Mouse (Mus musculus): ENCODE data around the gene Hist2h3c2. TPM values are rescaled to one million over a fixed set of nuclear protein-coding genes. Genes with fewer than 3 reads are reported as not detected.
"Not testable (repeated sequence)": the region's sequence is repeated elsewhere in the genome, so short reads cannot be mapped to it uniquely, and the experiment has no call there.

Gene Hist2h3c2
- polyA plus RNA-seq, 1 experiment from 2014 or later = 8.1 TPM

DNA sequence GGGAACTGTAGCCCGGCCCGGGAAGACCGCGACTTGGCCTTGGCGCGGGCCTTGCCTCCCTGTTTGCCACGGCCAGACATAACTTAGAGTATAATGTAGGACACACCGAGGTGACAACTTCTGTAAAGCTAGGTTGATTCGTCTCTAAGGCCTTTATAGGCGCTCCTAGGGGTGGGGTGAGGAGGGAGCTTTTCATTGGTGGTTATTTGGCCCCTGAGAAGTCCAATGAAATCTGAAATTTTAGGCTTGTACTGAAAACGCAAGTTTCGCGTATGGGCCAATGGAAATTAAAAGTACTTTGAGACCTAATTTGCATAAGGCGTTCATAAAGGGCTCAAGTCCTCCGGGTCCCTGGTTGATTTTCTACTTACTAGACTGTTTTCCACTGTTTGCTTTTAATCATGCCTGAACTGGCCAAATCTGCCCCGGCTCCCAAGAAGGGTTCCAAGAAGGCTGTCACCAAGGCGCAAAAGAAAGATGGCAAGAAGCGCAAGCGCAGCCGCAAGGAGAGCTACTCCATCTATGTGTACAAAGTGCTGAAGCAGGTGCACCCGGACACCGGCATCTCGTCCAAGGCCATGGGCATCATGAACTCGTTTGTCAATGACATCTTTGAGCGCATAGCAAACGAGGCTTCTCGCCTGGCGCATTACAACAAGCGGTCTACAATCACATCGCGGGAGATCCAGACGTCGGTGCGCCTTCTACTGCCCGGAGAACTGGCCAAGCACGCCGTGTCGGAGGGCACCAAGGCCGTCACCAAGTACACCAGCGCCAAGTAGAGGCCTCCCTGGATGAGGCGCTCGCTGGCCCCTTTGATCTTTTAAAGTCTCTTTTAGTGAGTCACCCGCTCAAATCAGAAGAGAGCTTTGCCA, 17.9 kb downstream of the Hist2h3c2 start, which contains the start of the genes Hist2h2ac and Hist2h2be:
Gene Hist2h2ac (minus strand): TSS at position 116 of the 875 bp plus-strand sequence.
Gene Hist2h2be (plus strand): TSS at position 355 of the 875 bp plus-strand sequence.
- H3K4me1 ChIP-seq (ENCODE audit: insufficient read depth) = peaks cover 45% of the 10 kb centered on the region
- WGBS (ENCODE audit: insufficient replicate concordance) = 1% methylated on average over 43 of the region's 43 CpGs
- H3K4me2 ChIP-seq (ENCODE audit: low read depth, low read length) = peak within 1 kb of the TSS; percentile 70

DNA sequence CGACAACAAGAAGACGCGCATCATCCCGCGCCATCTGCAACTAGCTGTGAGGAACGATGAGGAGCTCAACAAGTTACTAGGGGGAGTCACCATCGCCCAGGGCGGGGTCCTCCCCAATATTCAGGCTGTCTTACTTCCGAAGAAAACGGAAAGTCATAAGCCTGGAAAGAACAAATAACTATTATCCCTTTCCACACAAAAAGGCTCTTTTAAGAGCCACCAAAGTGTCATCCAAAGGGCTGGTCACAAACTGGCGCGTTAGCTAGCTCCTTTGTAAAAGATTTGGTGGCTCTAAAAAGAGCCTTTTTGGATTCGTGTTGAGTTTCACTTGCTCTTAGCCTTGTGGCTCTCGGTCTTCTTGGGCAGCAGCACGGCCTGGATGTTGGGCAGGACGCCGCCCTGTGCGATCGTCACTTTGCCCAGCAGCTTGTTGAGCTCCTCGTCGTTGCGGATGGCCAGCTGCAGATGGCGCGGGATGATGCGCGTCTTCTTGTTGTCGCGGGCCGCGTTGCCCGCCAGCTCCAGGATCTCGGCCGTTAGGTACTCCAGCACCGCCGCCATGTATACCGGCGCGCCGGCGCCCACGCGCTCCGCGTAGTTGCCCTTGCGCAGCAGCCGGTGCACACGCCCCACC, 18.7 kb downstream of the Hist2h3c2 start:
- H3K36me3 ChIP-seq (replicated peaks; ENCODE audit: insufficient read depth, low read length); H3K27me3 ChIP-seq (ENCODE audit: insufficient read depth, low read length); H3K9me3 ChIP-seq (ENCODE audit: low read length); ATAC-seq: not testable (repeated sequence)
- H3K27ac ChIP-seq (ENCODE audit: low read depth) = peak overlapping the region; percentile 99
- H3K9ac ChIP-seq (replicated peaks) = peak overlapping the region; percentile 93
- WGBS (ENCODE audit: insufficient replicate concordance) = 0% methylated on average over 23 of the region's 47 CpGs
- peak overlapping the region; percentile 70 for H3K4me2 ChIP-seq (ENCODE audit: low read depth, low read length)
- peak overlapping the region; percentile 67 for H3K4me3 ChIP-seq (ENCODE audit: low read depth, low read length)
- peak; percentile 62 for DNase-seq
- H3K4me1 ChIP-seq (ENCODE audit: insufficient read depth) = peaks cover 45% of the 10 kb centered on the region

More for the DNA sequence above, 17.9 kb downstream of the Hist2h3c2 start, which contains the start of the genes Hist2h2ac and Hist2h2be:
- Histone ChIP-seq H3K9ac (replicated peaks) (peak within 1 kb of the TSS; percentile 93), H3K27ac (ENCODE audit: low read depth) (peak within 1 kb of the TSS; percentile 99), H3K9me3 (ENCODE audit: low read length) (no peaks in the 10 kb centered on the region), H3K27me3 (ENCODE audit: insufficient read depth, low read length) (no peaks in the 10 kb centered on the region), H3K36me3 (replicated peaks; ENCODE audit: insufficient read depth, low read length) (no peaks in the 10 kb centered on the region), H3K4me3 (ENCODE audit: low read depth, low read length) (peak within 1 kb of the TSS; percentile 67)
- TF ChIP-seq EP300 (IDR thresholded peaks at IDR 0.05; ENCODE audit: low read depth) (peak; percentile 88), CTCF (IDR thresholded peaks at IDR 0.05; ENCODE audit: low read depth) (0 out of 2 replicates have a peak, but pooled peaks have one; percentile 1)
- DNase-seq = peak; percentile 88
- ATAC-seq = peak; percentile 88

GRCm38 (mm10) chr3:96219661-96220130, 19.2 kb downstream of the Hist2h3c2 start, which contains the start of the genes Bola1 and Hist2h2ab:
Gene Bola1, minus strand, starts transcription at chr3:96219709.
Gene Hist2h2ab, plus strand, starts transcription at chr3:96219865.
- TF ChIP-seq EP300 (IDR thresholded peaks at IDR 0.05; ENCODE audit: low read depth) (peak; percentile 45; the same call in 1 of the 2 replicates), CTCF (IDR thresholded peaks at IDR 0.05; ENCODE audit: low read depth) (no peak)
- Histone ChIP-seq H3K9ac (replicated peaks) (peak within 1 kb of the TSS; percentile 93), H3K27me3 (ENCODE audit: insufficient read depth, low read length) (no peaks in the 10 kb centered on the region), H3K9me3 (ENCODE audit: low read length) (no peaks in the 10 kb centered on the region), H3K4me3 (ENCODE audit: low read depth, low read length) (peak within 1 kb of the TSS; percentile 67), H3K27ac (ENCODE audit: low read depth) (peak within 1 kb of the TSS; percentile 99), H3K36me3 (replicated peaks; ENCODE audit: insufficient read depth, low read length) (no peaks in the 10 kb centered on the region), H3K4me1 (ENCODE audit: insufficient read depth) (peaks cover 40% of the 10 kb centered on the region), H3K4me2 (ENCODE audit: low read depth, low read length) (peak within 1 kb of the TSS; percentile 70)
- DNase-seq = peak; percentile 79
- ATAC-seq = peak; percentile 62
- under 1% methylated on average over 37 of the region's 37 CpGs for WGBS (ENCODE audit: insufficient replicate concordance)

DNA sequence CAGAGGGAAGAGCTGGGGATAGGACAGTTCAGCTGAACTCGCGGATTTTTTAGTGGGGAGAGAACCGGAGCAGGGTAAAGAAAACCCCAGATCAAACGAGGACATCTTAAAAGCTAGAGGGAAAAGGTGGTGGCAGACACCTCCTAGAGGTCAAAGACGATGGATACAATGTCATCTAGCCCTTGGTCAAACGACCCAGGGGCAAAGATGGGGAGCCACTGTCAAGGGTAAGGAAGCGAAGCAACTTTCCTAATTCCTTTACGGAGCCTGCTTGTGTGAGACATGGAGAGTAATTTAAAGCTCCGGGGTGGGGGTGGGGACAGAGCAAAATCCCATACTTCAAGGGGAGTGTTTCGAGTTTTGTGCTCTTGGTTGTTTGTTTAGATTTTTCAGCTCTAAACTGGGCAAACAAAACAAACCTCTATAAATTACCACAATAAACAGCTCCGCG, 19.7 kb downstream of the Hist2h3c2 start:
- Histone ChIP-seq H3K27ac (ENCODE audit: low read depth) (peak overlapping the region; percentile 99), H3K27me3 (ENCODE audit: insufficient read depth, low read length) (no peaks in the 10 kb centered on the region), H3K9me3 (ENCODE audit: low read length) (no peaks in the 10 kb centered on the region), H3K4me2 (ENCODE audit: low read depth, low read length) (peak overlapping the region; percentile 70), H3K4me3 (ENCODE audit: low read depth, low read length) (peak overlapping the region; percentile 67), H3K9ac (replicated peaks) (peak overlapping the region; percentile 93), H3K4me1 (ENCODE audit: insufficient read depth) (peaks cover 41% of the 10 kb centered on the region), H3K36me3 (replicated peaks; ENCODE audit: insufficient read depth, low read length) (no peaks in the 10 kb centered on the region)
- TF ChIP-seq CTCF (IDR thresholded peaks at IDR 0.05; ENCODE audit: low read depth) (peak; percentile 65), EP300 (IDR thresholded peaks at IDR 0.05; ENCODE audit: low read depth) (no peak)
- ATAC-seq (peak; percentile 7), DNase-seq (peak; percentile 52)
- WGBS (ENCODE audit: insufficient replicate concordance) = 0% methylated on average over 12 of the region's 12 CpGs

DNA sequence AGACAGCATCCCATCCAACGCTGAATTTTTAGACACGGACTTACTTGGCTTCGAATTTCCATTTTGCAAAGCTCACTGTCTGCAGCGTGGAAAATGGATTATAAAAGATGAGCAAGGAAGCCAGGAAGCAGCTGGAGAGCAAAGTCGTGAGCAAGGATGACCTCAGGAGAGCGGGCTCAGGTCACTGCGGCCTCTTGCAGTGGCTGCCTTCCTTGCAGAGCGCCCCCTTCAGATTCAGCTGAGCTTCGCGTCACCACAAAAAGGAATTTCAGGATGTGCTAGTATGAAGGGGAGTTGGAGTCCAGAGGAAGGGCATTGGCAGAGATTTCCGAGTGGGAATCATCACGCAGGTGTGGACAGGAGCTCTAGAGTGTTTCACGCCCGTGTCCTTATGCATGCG, 29.7 kb downstream of the Hist2h3c2 start:
- 35% methylated on average over 15 of the region's 15 CpGs for WGBS (ENCODE audit: insufficient replicate concordance)
- Histone ChIP-seq H3K4me3 (ENCODE audit: low read depth, low read length) (no peak overlapping the region), H3K36me3 (replicated peaks; ENCODE audit: insufficient read depth, low read length) (no peaks in the 10 kb centered on the region), H3K27me3 (ENCODE audit: insufficient read depth, low read length) (no peaks in the 10 kb centered on the region), H3K27ac (ENCODE audit: low read depth) (no peak overlapping the region), H3K9me3 (ENCODE audit: low read length) (no peaks in the 10 kb centered on the region), H3K4me2 (ENCODE audit: low read depth, low read length) (no peak overlapping the region), H3K4me1 (ENCODE audit: insufficient read depth) (peaks cover 10% of the 10 kb centered on the region), H3K9ac (replicated peaks) (no peak overlapping the region)
- ATAC-seq = no peak
- TF ChIP-seq CTCF (IDR thresholded peaks at IDR 0.05; ENCODE audit: low read depth) (peak; percentile 57), EP300 (IDR thresholded peaks at IDR 0.05; ENCODE audit: low read depth) (no peak)
- DNase-seq = peak; percentile 34

DNA sequence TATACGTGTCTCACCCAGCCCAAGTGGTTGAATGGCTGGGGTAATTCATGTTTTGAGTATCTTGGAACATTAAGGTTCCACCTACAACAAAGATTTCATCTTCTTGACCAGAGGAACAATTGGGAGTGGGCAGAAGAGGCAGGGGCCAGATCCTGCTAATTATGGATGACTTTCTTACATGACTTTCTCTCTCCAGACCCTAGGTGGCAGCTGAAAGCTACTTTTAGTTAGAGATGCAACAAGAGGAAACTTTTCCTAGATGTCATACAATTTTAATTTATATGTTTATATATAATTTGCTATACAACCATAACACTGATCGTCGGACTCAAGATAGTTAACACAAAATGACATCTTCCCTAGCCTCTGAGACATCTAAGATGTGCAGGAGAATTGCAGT, 31.1 kb downstream of the Hist2h3c2 start:
- Histone ChIP-seq H3K4me3 (ENCODE audit: low read depth, low read length) (no peak overlapping the region), H3K4me1 (ENCODE audit: insufficient read depth) (peaks cover 4% of the 10 kb centered on the region; the same call in 1 of the 2 replicates), H3K27me3 (ENCODE audit: insufficient read depth, low read length) (no peaks in the 10 kb centered on the region), H3K9ac (replicated peaks) (no peak overlapping the region), H3K4me2 (ENCODE audit: low read depth, low read length) (no peak overlapping the region), H3K9me3 (ENCODE audit: low read length) (no peaks in the 10 kb centered on the region), H3K27ac (ENCODE audit: low read depth) (no peak overlapping the region), H3K36me3 (replicated peaks; ENCODE audit: insufficient read depth, low read length) (no peaks in the 10 kb centered on the region)
- WGBS (ENCODE audit: insufficient replicate concordance) = 79% methylated on average over 3 of the region's 3 CpGs
- no peak for ATAC-seq
- no peak for DNase-seq
- TF ChIP-seq CTCF (IDR thresholded peaks at IDR 0.05; ENCODE audit: low read depth) (peak; percentile 33), EP300 (IDR thresholded peaks at IDR 0.05; ENCODE audit: low read depth) (no peak)
